Mouse (Mus musculus): ENCODE measurements around the gene Git2.

Git2 gene

DNA sequence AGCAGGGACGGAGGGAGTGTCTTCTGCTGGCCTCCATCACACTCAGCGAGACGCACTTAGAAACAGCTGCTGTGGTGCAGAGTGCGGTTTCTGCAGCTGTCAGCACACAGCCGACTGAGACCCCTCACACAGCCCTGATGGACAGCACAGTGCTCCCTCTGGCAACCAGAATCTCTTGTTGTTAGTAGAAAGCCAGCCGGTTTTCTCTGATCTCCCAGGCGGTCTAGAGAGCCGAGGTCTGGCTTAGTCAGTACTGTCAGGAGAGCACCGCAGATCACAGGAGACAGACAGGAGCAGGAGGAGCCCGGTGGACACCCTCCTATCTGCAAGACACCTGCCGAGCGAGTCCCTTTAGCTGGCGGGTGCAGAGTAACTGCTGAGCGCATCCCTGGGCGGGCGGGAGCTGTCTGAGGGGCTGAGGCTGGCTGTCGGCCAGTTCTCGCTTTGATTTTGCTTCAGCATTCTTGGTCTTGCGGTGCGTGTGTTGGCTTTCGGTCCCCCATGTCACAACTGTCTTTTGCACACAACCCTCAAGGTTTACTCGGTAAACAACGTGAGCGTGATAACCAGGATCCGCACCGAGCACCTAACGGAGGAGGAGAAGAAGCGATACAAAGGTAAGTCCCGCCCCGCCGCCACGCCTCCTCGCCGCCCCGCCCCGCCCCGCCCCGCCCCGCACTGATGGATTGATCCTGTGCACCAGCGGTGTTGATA lies 21.1 kb upstream of the Git2 start:
- peak; percentile 66 to 67 for DNase-seq (ENCODE audit: low spot score in 2 of 2)

GRCm38 (mm10) chr5:114795653-114796052 lies 20.3 kb upstream of the Git2 start:
- DNase-seq (ENCODE audit: low spot score in 2 of 2), result no peak

DNA sequence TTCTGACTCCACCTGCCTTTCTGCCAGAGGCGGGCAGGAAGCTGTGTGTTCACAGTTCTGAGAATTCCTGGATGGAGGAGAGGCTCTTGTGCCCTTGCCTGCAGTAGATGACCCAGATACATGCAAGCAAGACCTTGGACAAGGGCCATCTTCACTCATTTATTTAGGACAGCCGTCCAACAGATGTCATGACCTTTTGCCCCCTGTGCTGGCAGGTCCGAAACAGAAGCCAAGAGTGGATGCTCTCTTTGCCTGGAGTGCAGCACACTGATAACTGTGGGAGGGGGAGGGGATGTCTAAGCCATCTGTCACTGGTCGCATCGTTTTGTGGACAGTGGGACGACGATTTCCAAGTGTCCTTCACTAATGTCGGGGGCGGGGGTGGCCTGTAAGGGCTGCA lies 19.9 kb upstream of the Git2 start:
- DNase-seq (ENCODE audit: low spot score in 2 of 2), result no peak

DNA sequence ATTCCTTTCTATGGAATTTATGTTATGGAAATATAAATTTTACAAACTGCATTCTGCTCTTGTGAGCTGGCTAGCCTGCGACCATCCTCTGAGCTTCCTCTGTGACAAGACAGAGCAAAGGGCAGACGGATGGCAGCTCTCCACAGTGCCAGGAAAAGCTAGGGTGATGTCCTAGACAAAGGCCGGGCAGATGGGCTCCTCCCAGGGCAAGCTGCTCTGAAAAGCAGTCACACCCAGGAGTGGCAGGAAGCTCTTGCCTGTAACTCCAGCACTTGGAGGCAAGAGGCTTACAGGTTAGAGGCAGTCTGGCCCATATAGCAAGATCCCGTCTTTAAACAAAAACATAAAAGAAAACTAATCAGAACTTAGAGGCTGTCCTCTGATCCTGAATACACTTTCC lies 19.3 kb upstream of the Git2 start:
- DNase-seq (ENCODE audit: low spot score in 2 of 2), result no peak

GRCm38 (mm10) chr5:114793317-114793716 lies 18.0 kb upstream of the Git2 start:
- DNase-seq (ENCODE audit: low spot score in 2 of 2), result no peak

DNA sequence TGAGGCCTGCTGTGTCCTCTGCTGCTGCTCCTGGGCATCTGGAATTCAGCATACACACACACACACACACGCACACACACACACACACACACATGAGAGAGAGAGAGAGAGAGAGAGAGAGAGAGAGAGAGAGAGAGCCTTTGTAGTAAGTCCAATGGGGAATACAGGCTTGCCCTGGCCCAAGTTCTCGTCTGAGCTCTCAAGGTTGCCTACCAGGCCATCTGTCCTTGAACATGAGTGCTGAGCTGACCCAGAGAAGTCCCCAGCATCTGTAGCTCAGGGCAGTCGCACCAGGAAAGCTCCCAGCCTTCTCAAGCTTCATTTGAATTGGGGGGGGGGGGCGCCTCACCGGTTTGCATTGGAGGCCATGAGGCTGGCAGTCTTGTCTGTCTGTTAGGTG lies 9.9 kb upstream of the Git2 start:
- no peak for DNase-seq (ENCODE audit: low spot score in 2 of 2)

- DNase-seq (ENCODE audit: low spot score in 2 of 2), result no peak
These were observed 9.4 kb upstream of the Git2 start for GRCm38 (mm10) chr5:114784622-114785165.

DNA sequence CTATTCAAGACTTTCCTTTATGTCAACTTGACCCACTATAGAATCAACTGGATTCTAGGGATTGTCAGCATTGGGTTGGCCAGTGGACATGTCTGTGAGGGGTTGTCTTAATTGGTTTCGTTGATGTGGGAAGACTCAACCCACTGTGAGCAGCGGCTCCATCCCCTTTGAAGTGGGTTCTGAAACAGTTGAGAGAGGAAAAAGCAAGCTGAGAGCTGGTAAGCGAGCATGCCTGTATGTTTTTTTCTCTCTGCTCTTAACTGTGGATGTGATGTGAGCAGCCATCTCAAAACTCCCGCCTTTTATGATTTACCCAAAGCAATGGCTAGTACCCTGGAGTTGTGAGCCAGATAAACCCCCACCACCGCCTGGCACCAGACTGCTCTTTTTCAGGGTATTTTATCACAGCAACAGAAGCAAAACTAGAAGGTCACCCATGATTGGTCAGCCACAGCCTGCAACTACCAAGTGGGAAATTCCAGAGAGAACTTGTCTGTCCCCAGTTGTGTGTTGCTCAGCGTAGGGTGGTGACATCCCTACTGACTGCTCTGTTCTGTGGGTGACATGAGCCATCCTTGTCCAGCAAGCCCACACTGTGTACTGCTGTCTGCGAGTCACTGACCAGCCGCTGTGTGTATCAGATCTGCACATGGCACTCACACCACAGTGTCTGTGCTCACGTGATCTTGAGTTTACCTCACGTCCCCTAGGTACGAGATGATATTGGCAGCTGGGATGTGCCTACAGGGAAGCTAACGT lies 8.3 kb upstream of the Git2 start:
- DNase-seq (ENCODE audit: low spot score in 2 of 2), result no peak

GRCm38 (mm10) chr5:114782991-114783390 lies 7.7 kb upstream of the Git2 start:
- no peak for DNase-seq (ENCODE audit: low spot score in 2 of 2)

- DNase-seq (ENCODE audit: low spot score in 2 of 2), result no peak
These were observed 5.6 kb upstream of the Git2 start for GRCm38 (mm10) chr5:114780912-114781311.

- DNase-seq (ENCODE audit: low spot score in 2 of 2), result no peak
These were observed 4.7 kb upstream of the Git2 start for GRCm38 (mm10) chr5:114779956-114780489.

DNA sequence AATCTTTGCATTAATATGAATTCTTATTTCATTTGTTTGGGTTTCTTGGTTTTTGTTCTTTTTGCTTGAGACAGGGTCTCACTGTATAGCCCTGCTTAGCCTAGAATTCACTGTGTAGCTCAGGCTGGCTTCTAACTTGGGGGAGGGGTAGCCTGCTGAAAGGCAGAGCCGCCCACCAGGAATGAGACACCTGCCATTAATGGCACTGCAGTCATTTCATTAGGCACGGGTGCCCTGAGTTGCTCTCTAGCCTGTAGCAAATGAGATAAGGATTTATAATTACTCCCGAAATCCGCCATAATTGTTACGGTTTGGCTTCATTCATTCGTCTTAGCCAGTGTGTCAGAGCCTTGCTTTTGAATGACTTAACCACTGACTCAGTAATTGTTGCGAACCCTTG lies 857 bp upstream of the Git2 start:
- DNase-seq (ENCODE audit: low spot score in 2 of 2), result no peak

DNA sequence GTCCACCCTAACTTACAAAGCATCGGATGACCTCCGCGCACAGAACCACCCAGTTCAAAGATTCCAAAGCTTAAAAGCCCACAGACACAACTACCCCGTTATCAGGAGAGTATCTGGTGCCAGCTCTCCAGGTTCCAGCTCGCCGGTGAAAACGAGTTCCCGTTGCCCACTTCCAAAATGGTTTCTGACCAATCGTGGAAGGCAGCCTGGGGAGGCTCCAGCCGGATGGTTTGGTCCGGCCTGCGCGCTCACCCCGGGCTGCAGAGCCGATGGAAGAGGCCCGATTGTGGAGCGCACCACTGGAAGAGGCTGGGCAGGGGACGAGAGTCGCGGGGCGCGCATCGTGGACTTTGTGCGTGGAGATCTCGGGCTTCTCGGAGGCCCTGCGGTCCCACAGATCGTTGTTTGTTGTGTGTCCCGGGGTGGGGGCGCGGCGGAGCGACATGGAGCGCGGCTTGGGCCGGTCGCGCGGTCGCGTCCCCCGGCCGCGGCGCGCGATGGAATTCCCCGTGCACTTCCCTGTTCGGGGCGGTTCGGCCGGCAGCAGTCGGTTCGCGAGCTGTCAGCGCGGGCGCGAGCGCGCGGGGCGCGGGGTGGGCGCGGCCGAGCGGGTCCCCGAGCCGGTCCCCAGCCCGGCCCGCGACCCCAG lies 790 bp downstream of the Git2 start, which contains the start of gene Ankrd13a:
Gene Ankrd13a (plus strand): TSS at position 275 of the 649 bp plus-strand sequence.
- peak; percentile 96 for DNase-seq (ENCODE audit: low spot score in 2 of 2)

GRCm38 (mm10) chr5:114773780-114774179 lies 1.5 kb downstream of the Git2 start:
- no peak for DNase-seq (ENCODE audit: low spot score in 2 of 2)

GRCm38 (mm10) chr5:114773211-114773710 lies 2.1 kb downstream of the Git2 start:
- peak; percentile 98 to 99 for DNase-seq (ENCODE audit: low spot score in 2 of 2)

- DNase-seq (ENCODE audit: low spot score in 2 of 2), result peak in 1 of 2 experiments; percentile 68
These were observed 2.7 kb downstream of the Git2 start for GRCm38 (mm10) chr5:114772456-114773203.

DNA sequence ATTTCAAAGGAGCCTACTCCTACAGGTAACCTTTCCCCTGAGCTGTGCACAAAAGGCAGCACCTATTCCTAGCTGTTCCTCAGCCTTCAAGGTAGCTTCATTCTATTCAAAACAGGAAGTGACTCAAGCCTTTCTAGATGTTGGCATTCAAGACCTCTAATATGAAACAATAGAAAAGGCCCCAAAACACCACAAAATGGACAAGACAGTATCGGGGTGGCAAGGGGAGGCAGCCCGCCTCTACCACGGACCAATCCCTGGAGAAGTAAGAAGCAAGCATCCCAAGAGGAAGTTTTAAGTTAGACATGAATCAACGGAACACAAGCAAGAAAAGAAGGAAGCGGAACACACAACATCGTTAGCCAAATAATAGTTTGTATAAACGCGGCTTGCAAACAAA lies 3.5 kb downstream of the Git2 start:
- no peak for DNase-seq (ENCODE audit: low spot score in 2 of 2)

GRCm38 (mm10) chr5:114769786-114770185 lies 5.5 kb downstream of the Git2 start:
- DNase-seq (ENCODE audit: low spot score in 2 of 2), result no peak

GRCm38 (mm10) chr5:114767185-114767584 lies 8.1 kb downstream of the Git2 start:
- no peak for DNase-seq (ENCODE audit: low spot score in 2 of 2)

GRCm38 (mm10) chr5:114766686-114767085 lies 8.6 kb downstream of the Git2 start:
- DNase-seq (ENCODE audit: low spot score in 2 of 2), result no peak
